Mouse (Mus musculus) lung, postnatal 0 days (tissue): ENCODE results near the gene Gm4756.

Experiments used
- CTCF ChIP-seq: IDR thresholded peaks from 2 replicates; pipeline ENCODE4 v1.5.1; 2016; ENCODE audit warnings: antibody characterized with exemption, mild to moderate bottlenecking
- EP300 ChIP-seq: IDR thresholded peaks from 2 replicates; pipeline ENCODE4 v1.6.1; 2016; ENCODE audit warnings: antibody characterized with exemption, mild to moderate bottlenecking, control low read depth

- TF ChIP-seq CTCF (peak; percentile 68), EP300 (peak; percentile 74)
These were observed 15.4 kb upstream of the Gm4756 start, which contains the start of gene Dhrs7 for GRCm38 (mm10) chr12:72664735-72665337.
